Mouse (Mus musculus): ENCODE measurements around the gene Tchh. TPM values are rescaled to one million over a fixed set of nuclear protein-coding genes. Genes with fewer than 3 reads are reported as not detected.
"Not testable (repeated sequence)": the region's sequence is repeated elsewhere in the genome, so short reads cannot be mapped to it uniquely, and the experiment has no call there.

The Tchh gene
- polyA plus RNA-seq, 1 experiment = 0.50 TPM

GRCm38 (mm10) chr3:93493992-93494391, 51.9 kb downstream of the Tchh start:
- DNase-seq (ENCODE audit: low read depth) = no peak

- DNase-seq (ENCODE audit: low read depth) = not testable (repeated sequence)
Measured at GRCm38 (mm10) chr3:93494774-93495173, 52.6 kb downstream of the Tchh start.

- no peak for DNase-seq (ENCODE audit: low read depth)
Measured at GRCm38 (mm10) chr3:93497131-93497530, 55.0 kb downstream of the Tchh start.

Other genes starting within 250 kb of the Tchh start
- not detected in 2 replicates for gene Flg2, start 245.1 kb upstream of the Tchh start, polyA plus RNA-seq (2012; rRNA removed)
- gene Flg, start 168.8 kb upstream of the Tchh start, polyA plus RNA-seq (2012; rRNA removed) = not detected in 2 replicates
- gene Hrnr, start 122.6 kb upstream of the Tchh start, polyA plus RNA-seq (2012; rRNA removed) = not detected in 2 replicates
- gene Rptn, start 48.6 kb upstream of the Tchh start, polyA plus RNA-seq (2012; rRNA removed) = not detected in 2 replicates
- gene Tchhl1, start 26.4 kb downstream of the Tchh start, polyA plus RNA-seq (2012; rRNA removed) = 0.11 and 0.32 TPM in 2 replicates
- gene S100a11, start 78.2 kb downstream of the Tchh start, polyA plus RNA-seq (2012; rRNA removed) = 596 and 600 TPM in 2 replicates
- 99.9 and 141 TPM in 2 replicates for gene S100a10, start 112.8 kb downstream of the Tchh start, polyA plus RNA-seq (2012; rRNA removed)
- gene Tdpoz2, start 210.4 kb downstream of the Tchh start, polyA plus RNA-seq (2012; rRNA removed) = not detected in 2 replicates
- gene Tdpoz1, start 234.0 kb downstream of the Tchh start, polyA plus RNA-seq (2012; rRNA removed) = not detected in 2 replicates

Measured in gonadal fat pad, adult 2 months (tissue).